Mouse (Mus musculus): ENCODE data around the gene Kifc1.

- TF ChIP-seq ZC3H11A (IDR thresholded peaks at IDR 0.05; ENCODE audit: borderline replicate concordance, low read depth, low read length) = no peak
- TF ChIP-seq HCFC1 (IDR thresholded peaks at IDR 0.05; ENCODE audit: borderline replicate concordance, insufficient read depth, low read length) = no peak
- no peak for TF ChIP-seq ZNF384 (IDR thresholded peaks at IDR 0.05; ENCODE audit: low read depth, low read length)
Observed at GRCm38 (mm10) chr17:33911813-33912414, 21.5 kb upstream of the Kifc1 start.

Measured in ES-E14 (cell line).